Mouse (Mus musculus) leukemia stem cell, adult 10-12 weeks (primary cell): ENCODE data around the gene 1700008O03Rik. TPM values are rescaled to one million over a fixed set of nuclear protein-coding genes. Genes with fewer than 3 reads are reported as not detected.

ENCODE experiments used
- polyA plus RNA-seq: library from polyadenylated mRNA; stranded (reverse); fragments of >175 nt; gene quantifications from 2 replicates; pipeline ENCODE4 v1.2.3, GENCODE M21; 2012; ENCODE audit warnings: low replicate concordance

1700008O03Rik gene
- 0.23 TPM in 1 of 2 replicates, not detected in the other for polyA plus RNA-seq

GRCm38 (mm10) chr7:44385720-44386119 lies at the start of gene 1700008O03Rik:
1700008O03Rik (minus strand) TSS chr7:44385820.

GRCm38 (mm10) chr7:44428968-44429521 lies 43.4 kb upstream of the 1700008O03Rik start, which contains the start of gene Lrrc4b:
Lrrc4b (plus strand) TSS chr7:44429018.

GRCm38 (mm10) chr7:44383980-44384715 lies 1.5 kb downstream of the 1700008O03Rik start, which contains the start of gene Syt3:
Syt3 (plus strand) TSS chr7:44384102.

Other genes starting within 250 kb of the 1700008O03Rik start
- not detected in 2 replicates for gene Klk1b16, start 249.1 kb downstream of the 1700008O03Rik start, polyA plus RNA-seq
- not detected in 2 replicates for gene Klk1b24, start 197.6 kb downstream of the 1700008O03Rik start, polyA plus RNA-seq
- not detected in 2 replicates for gene Klk1b3, start 187.6 kb downstream of the 1700008O03Rik start, polyA plus RNA-seq
- gene Klk1b4, start 178.4 kb downstream of the 1700008O03Rik start, polyA plus RNA-seq: not detected in 2 replicates
- gene Klk1b5, start 169.9 kb downstream of the 1700008O03Rik start, polyA plus RNA-seq: 0.30 TPM in 1 of 2 replicates, not detected in the other
- 1.5 and 4.1 TPM in 2 replicates for gene Klk1, start 160.5 kb downstream of the 1700008O03Rik start, polyA plus RNA-seq
- gene Gm36864, start 149.6 kb downstream of the 1700008O03Rik start, polyA plus RNA-seq: not detected in 2 replicates
- 0.83 TPM in 1 of 2 replicates, not detected in the other for gene 1700028J19Rik, start 139.1 kb downstream of the 1700008O03Rik start, polyA plus RNA-seq
- 116 and 153 TPM in 2 replicates for gene 2410002F23Rik, start 139.1 kb downstream of the 1700008O03Rik start, polyA plus RNA-seq
- not detected in 2 replicates for gene Acp4, start 128.4 kb downstream of the 1700008O03Rik start, polyA plus RNA-seq
- not detected in 2 replicates for gene Gm15517, start 124.4 kb downstream of the 1700008O03Rik start, polyA plus RNA-seq
- 0.48 and 0.55 TPM in 2 replicates for gene Clec11a, start 78.9 kb downstream of the 1700008O03Rik start, polyA plus RNA-seq
- 10.4 and 21.0 TPM in 2 replicates for gene Shank1, start 75.6 kb downstream of the 1700008O03Rik start, polyA plus RNA-seq
- 0.24 and 0.44 TPM in 2 replicates for gene Syt3, start 1.7 kb downstream of the 1700008O03Rik start, polyA plus RNA-seq
- gene Lrrc4b, start 43.2 kb upstream of the 1700008O03Rik start, polyA plus RNA-seq: not detected in 2 replicates
- 0.30 TPM in 1 of 2 replicates, not detected in the other for gene Aspdh, start 79.6 kb upstream of the 1700008O03Rik start, polyA plus RNA-seq
- 650 and 1,462 TPM in 2 replicates for gene Josd2, start 82.2 kb upstream of the 1700008O03Rik start, polyA plus RNA-seq
- gene Emc10, start 110.7 kb upstream of the 1700008O03Rik start, polyA plus RNA-seq: 406 and 427 TPM in 2 replicates
- 6.6 and 8.4 TPM in 2 replicates for gene Fam71e1, start 110.8 kb upstream of the 1700008O03Rik start, polyA plus RNA-seq
- 0.79 TPM in 1 of 2 replicates, not detected in the other for gene Mybpc2, start 138.8 kb upstream of the 1700008O03Rik start, polyA plus RNA-seq
- gene Spib, start 146.3 kb upstream of the 1700008O03Rik start, polyA plus RNA-seq: 161 and 223 TPM in 2 replicates
- 279 and 341 TPM in 2 replicates for gene Pold1, start 163.0 kb upstream of the 1700008O03Rik start, polyA plus RNA-seq
- gene Nr1h2, start 168.1 kb upstream of the 1700008O03Rik start, polyA plus RNA-seq: 345 and 359 TPM in 2 replicates
- gene Napsa, start 186.6 kb upstream of the 1700008O03Rik start, polyA plus RNA-seq: 13.3 and 28.4 TPM in 2 replicates
- gene Kcnc3, start 204.8 kb upstream of the 1700008O03Rik start, polyA plus RNA-seq: 3.2 and 3.3 TPM in 2 replicates